ENCODE assay signal across 16 mouse cellular contexts in genomic region chr3:69429319-69429718, GRCm38 (mm10).
DNase-seq lines count a peak whose midpoint lies in the region; ATAC-seq lines count a peak whose summit lies in the region.
"Had no signal": no experiment of that assay in that cellular context is flagged by ENCODE, and none has a peak within 500 bp of the region (broad histone marks: within the 10 kb centered on the region; RNA-seq: fewer than 3 reads in every experiment).

No protein-coding gene starts in this region.

- H3K4me3 ChIP-seq in hindbrain, embryonic 10.5 days = no peak overlapping the region
- H3K4me3 ChIP-seq in hindbrain, embryonic 12.5 days = no peak overlapping the region
- no peak overlapping the region for H3K4me3 ChIP-seq in liver, embryonic 13.5 days (replicated peaks)
- H3K4me3 ChIP-seq: embryonic facial prominence, embryonic 13.5 days; heart, embryonic 15.5 days; limb, embryonic 10.5 days had no signal

- H3K27me3 ChIP-seq in hindbrain, embryonic 10.5 days (ENCODE audit: insufficient read depth, poor library complexity, severe bottlenecking) = no peaks in the 10 kb centered on the region
- H3K27me3 ChIP-seq in hindbrain, embryonic 12.5 days = no peaks in the 10 kb centered on the region
- H3K27me3 ChIP-seq in liver, embryonic 13.5 days = no peaks in the 10 kb centered on the region
- H3K27me3 ChIP-seq: embryonic facial prominence, embryonic 13.5 days; heart, embryonic 15.5 days had no signal

- H3K36me3 ChIP-seq in hindbrain, embryonic 10.5 days = no peaks in the 10 kb centered on the region
- no peaks in the 10 kb centered on the region for H3K36me3 ChIP-seq in hindbrain, embryonic 12.5 days
- no peaks in the 10 kb centered on the region for H3K36me3 ChIP-seq in liver, embryonic 13.5 days
- H3K36me3 ChIP-seq: embryonic facial prominence, embryonic 13.5 days; heart, embryonic 15.5 days; limb, embryonic 10.5 days had no signal

- no peak for ATAC-seq in hindbrain, embryonic 12.5 days (ENCODE audit: low FRiP score)
- peak; percentile 74 for ATAC-seq in liver, embryonic 13.5 days (ENCODE audit: low read depth)

- H3K4me2 ChIP-seq in hindbrain, embryonic 12.5 days (replicated peaks) = no peak overlapping the region
- H3K4me2 ChIP-seq in liver, embryonic 13.5 days = no peak overlapping the region
- H3K4me2 ChIP-seq: embryonic facial prominence, embryonic 13.5 days; heart, embryonic 15.5 days; lung, embryonic 14.5 days had no signal

- H3K4me1 ChIP-seq in hindbrain, embryonic 10.5 days (replicated peaks) = peaks cover 42% of the 10 kb centered on the region
- H3K4me1 ChIP-seq in hindbrain, embryonic 12.5 days = peaks cover 17% of the 10 kb centered on the region
- peaks cover 13% of the 10 kb centered on the region for H3K4me1 ChIP-seq in liver, embryonic 13.5 days (replicated peaks)

- DNase-seq in hindbrain, embryonic 10.5 days (ENCODE audit: low spot score) = no peak
- DNase-seq in 416B (ENCODE audit: low read depth) = peak; percentile 26
- peak; percentile 28 for DNase-seq in c-Kit-negative CD71-positive TER-119-positive erythroid progenitor cells, embryonic 14.5 days (ENCODE audit: low read depth, low spot score)
- DNase-seq in liver, embryonic 13.5 days = peak; percentile 32
- no peak for DNase-seq in kidney, postnatal 10 days
- DNase-seq in cerebellum, adult 11-12 months = no peak
- no peak for DNase-seq in cerebellum, postnatal 14 days
- DNase-seq: adrenal gland, postnatal 36 days; heart, adult 11 months; kidney, adult 8-10 months; lung, embryonic 14.5 days; thymus, adult 2 months had no signal

- whole genome bisulfite sequencing in hindbrain, embryonic 10.5 days = 88% methylated on average over 5 of the region's 5 CpGs
- 83% methylated on average over 5 of the region's 5 CpGs for WGBS in hindbrain, embryonic 12.5 days
- 68% methylated on average over 5 of the region's 5 CpGs for WGBS in liver, embryonic 13.5 days (ENCODE audit: insufficient replicate concordance)

- no peaks in the 10 kb centered on the region for H3K9me3 ChIP-seq in hindbrain, embryonic 10.5 days
- H3K9me3 ChIP-seq in hindbrain, embryonic 12.5 days (replicated peaks) = no peaks in the 10 kb centered on the region
- no peaks in the 10 kb centered on the region for H3K9me3 ChIP-seq in liver, embryonic 13.5 days (replicated peaks)
- H3K9me3 ChIP-seq: embryonic facial prominence, embryonic 13.5 days; heart, embryonic 15.5 days; limb, embryonic 10.5 days had no signal

- H3K9ac ChIP-seq in hindbrain, embryonic 12.5 days = no peak overlapping the region
- H3K9ac ChIP-seq in liver, embryonic 13.5 days = no peak overlapping the region
- H3K9ac ChIP-seq: embryonic facial prominence, embryonic 13.5 days; heart, embryonic 15.5 days; lung, embryonic 14.5 days had no signal

- peak overlapping the region; percentile 20 for H3K27ac ChIP-seq in hindbrain, embryonic 10.5 days
- H3K27ac ChIP-seq in hindbrain, embryonic 12.5 days = no peak overlapping the region
- H3K27ac ChIP-seq in liver, embryonic 13.5 days = no peak overlapping the region
- H3K27ac ChIP-seq: embryonic facial prominence, embryonic 13.5 days; heart, embryonic 15.5 days; limb, embryonic 10.5 days had no signal

Comparison
In these comparisons a context has a peak if more than half of its experiments do, and no peak if none do; other contexts are left out.
1. DNase-seq: peak in 416B (single experiment), c-Kit-negative CD71-positive TER-119-positive erythroid progenitor cells, embryonic 14.5 days (single experiment) and liver, embryonic 13.5 days (single experiment); none in hindbrain, embryonic 10.5 days (single experiment), kidney, postnatal 10 days (single experiment), cerebellum, adult 11-12 months (single experiment) and cerebellum, postnatal 14 days (0 of 2).